Mouse (Mus musculus) urinary bladder, adult 2 months (tissue): ENCODE data around the gene Ifna9. TPM values are rescaled to one million over a fixed set of nuclear protein-coding genes. Genes with fewer than 3 reads are reported as not detected.
"Not testable (repeated sequence)": the region's sequence is repeated elsewhere in the genome, so short reads cannot be mapped to it uniquely, and the experiment has no call there.

Source experiments
- DNase-seq: peaks from one replicate; pipeline ENCODE4 v3.0.0; 2022; ENCODE audit warnings: low spot score
- polyA plus RNA-seq: library from polyadenylated mRNA; depleted of rRNA; stranded (reverse); fragments of >200 nt; gene quantifications from 2 replicates; pipeline ENCODE4 v1.2.3, GENCODE M21; 2012; rRNA removed

Gene Ifna9
- polyA plus RNA-seq = not detected in 2 replicates

GRCm38 (mm10) chr4:88592285-88592684, at the start of gene Ifna9:
Ifna9 (minus strand) TSS chr4:88592385.
- DNase-seq = no peak

GRCm38 (mm10) chr4:88641077-88641831, 49.1 kb upstream of the Ifna9 start:
- peak; percentile 85 for DNase-seq

DNA sequence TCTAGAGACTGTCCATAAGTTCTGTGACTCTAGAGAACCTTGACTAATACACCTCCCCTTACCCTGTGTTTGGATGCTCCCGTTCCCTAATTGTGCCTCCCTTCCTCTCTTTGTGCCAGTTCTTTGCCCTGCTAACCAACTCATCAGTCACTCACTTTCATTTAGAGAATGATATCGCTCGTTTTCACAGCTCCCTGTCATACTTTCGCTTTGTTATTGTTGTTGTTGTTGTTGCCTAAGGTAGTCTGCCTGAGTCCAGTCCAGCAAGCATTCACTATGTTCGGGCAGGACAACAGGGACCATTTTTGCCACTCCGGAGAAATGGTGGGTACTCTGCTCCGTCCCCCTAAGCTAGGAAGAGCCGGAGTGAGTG, 48.5 kb upstream of the Ifna9 start:
- no peak for DNase-seq

DNA sequence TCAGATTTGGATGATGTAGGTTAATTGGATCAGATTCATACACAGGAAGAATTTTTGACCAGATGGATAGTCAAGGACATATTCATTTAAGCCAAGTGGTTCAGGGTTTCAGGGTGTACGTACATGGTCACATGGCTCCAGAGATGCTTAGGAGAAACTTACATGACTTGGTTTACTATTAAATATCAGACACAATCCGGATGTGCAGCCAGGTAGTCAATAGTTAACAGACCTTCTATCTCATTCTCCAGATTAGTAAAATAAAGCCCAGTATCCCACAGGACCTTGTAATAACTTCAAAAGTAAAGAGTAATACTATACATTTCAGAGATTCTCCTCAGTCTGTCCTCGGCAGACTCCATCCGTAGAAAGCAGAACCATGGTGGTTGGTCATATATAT, 42.1 kb upstream of the Ifna9 start, which contains the start of gene C87499:
Gene C87499 (minus strand): TSS at position 101 of the 400 bp plus-strand sequence.
- no peak for DNase-seq

- no peak for DNase-seq
These were observed 11.1 kb upstream of the Ifna9 start, which contains the start of gene Ifna12 for GRCm38 (mm10) chr4:88603276-88603675. Ifna12 (minus strand) TSS chr4:88603376.

DNA sequence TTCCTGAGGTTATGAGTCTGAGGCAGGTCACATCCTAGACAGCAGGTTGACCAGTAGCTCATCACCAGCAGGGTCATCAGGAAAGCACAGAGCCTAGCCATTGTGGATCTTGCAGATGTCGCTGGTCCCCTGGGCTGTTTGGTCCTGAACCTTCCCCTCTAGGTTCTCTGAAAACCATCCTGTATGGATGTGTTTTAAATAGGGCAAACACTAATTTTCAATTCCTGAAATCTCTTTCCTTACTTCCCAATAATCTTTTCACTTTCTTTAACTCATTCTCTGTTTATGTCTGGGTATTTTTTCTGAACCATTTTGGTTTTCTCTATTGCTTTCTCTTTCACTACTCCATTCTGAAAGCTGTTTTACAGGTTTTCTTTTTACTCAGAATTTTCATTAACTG, 20.5 kb downstream of the Ifna9 start, which contains the start of gene Ifna14:
Gene Ifna14 (minus strand): TSS at position 101 of the 400 bp plus-strand sequence.
- no peak for DNase-seq

GRCm38 (mm10) chr4:88561791-88562190, 30.4 kb downstream of the Ifna9 start:
- no peak for DNase-seq

DNA sequence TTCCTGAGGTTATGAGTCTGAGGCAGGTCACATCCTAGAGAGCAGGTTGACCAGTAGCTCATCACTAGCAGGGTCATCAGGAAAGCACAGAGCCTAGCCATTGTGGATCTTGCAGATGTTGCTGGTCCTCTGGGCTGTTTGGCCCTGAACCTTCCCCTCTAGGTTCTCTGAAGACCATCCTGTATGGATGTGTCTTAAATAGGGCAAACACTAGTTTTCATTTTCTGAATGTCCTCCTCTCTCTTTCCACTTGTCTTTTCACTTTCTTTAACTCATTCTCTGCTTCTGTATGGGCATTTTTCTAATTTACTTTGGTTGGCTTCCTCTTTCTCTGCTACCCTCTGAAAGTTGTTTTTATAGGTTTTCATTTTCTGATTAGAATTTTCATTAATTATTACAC, 34.0 kb downstream of the Ifna9 start, which contains the start of gene Ifna15:
Gene Ifna15 (minus strand): TSS at position 101 of the 400 bp plus-strand sequence.
- DNase-seq = not testable (repeated sequence)

DNA sequence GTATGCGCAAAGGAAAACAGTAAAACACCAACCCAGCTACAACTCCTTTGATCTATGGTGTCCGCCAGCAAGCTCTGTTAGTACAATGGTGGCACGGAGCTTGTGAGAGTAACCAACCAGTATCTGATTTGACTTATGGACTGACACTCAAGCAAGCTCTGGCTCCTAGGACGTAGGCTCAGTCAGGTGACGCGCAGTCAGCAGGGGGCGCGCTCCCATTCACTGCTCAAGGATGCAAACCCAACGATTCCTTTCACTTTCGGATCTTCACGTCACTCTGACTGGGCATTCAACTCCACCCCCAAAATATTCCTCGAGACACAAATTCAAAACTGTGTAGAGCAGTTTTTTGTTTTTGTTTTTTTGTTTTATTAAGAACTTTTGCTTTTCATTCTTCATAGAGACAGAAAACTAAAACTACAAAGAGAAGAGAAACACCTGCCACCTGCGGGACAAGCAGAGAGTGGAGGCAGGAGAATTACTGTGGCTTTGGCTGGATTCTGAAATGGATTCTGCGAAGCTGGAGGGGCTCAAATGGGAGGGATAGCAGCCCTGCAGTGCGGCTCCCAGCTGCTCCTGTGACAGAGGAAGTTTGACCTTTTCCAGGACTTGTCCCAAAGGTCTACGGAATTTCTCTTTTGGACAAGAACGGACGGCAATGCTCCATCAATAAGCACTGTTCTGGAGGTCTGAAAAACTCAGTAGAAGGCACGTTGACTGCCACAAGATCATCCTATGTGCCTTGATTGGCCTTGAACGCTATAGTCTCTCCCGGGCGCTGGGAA, 41.8 kb downstream of the Ifna9 start:
- DNase-seq = no peak

- DNase-seq = no peak
These were observed 44.2 kb downstream of the Ifna9 start for GRCm38 (mm10) chr4:88547986-88548385.

- no peak for DNase-seq
These were observed 48.4 kb downstream of the Ifna9 start for GRCm38 (mm10) chr4:88543649-88544234.

Other genes starting within 250 kb of the Ifna9 start
- 13.1 and 15.5 TPM in 2 replicates for gene Hacd4, start 153.5 kb downstream of the Ifna9 start, polyA plus RNA-seq
- not detected in 2 replicates for gene Ifnb1, start 69.6 kb downstream of the Ifna9 start, polyA plus RNA-seq
- not detected in 2 replicates for gene Ifna15, start 34.1 kb downstream of the Ifna9 start, polyA plus RNA-seq
- gene Ifna14, start 20.6 kb downstream of the Ifna9 start, polyA plus RNA-seq = not detected in 2 replicates
- gene Ifna12, start 11.0 kb upstream of the Ifna9 start, polyA plus RNA-seq = not detected in 2 replicates
- not detected in 2 replicates for gene C87499, start 42.0 kb upstream of the Ifna9 start, polyA plus RNA-seq
- not detected in 2 replicates for gene Ifna13, start 52.1 kb upstream of the Ifna9 start, polyA plus RNA-seq
- gene Ifna16, start 84.5 kb upstream of the Ifna9 start, polyA plus RNA-seq = not detected in 2 replicates
- not detected in 2 replicates for gene Ifna2, start 91.5 kb upstream of the Ifna9 start, polyA plus RNA-seq
- not detected in 2 replicates for gene Ifnab, start 99.0 kb upstream of the Ifna9 start, polyA plus RNA-seq
- 0.25 and 0.66 TPM in 2 replicates for gene Gm26566, start 129.4 kb upstream of the Ifna9 start, polyA plus RNA-seq
- 40.0 and 42.0 TPM in 2 replicates for gene Klhl9, start 130.1 kb upstream of the Ifna9 start, polyA plus RNA-seq
- not detected in 2 replicates for gene Gm13271, start 162.5 kb upstream of the Ifna9 start, polyA plus RNA-seq
- gene Gm13283, start 167.7 kb upstream of the Ifna9 start, polyA plus RNA-seq = 0.04 and 0.10 TPM in 2 replicates
- 0.07 TPM in 1 of 2 replicates, not detected in the other for gene Gm13290, start 181.4 kb upstream of the Ifna9 start, polyA plus RNA-seq
- gene Gm13289, start 184.5 kb upstream of the Ifna9 start, polyA plus RNA-seq = not detected in 2 replicates
- gene Gm13272, start 187.5 kb upstream of the Ifna9 start, polyA plus RNA-seq = not detected in 2 replicates
- 0.12 TPM in 1 of 2 replicates, not detected in the other for gene Ifnz, start 189.7 kb upstream of the Ifna9 start, polyA plus RNA-seq
- not detected in 2 replicates for gene Gm13276, start 193.3 kb upstream of the Ifna9 start, polyA plus RNA-seq
- gene Gm13277, start 196.2 kb upstream of the Ifna9 start, polyA plus RNA-seq = not detected in 2 replicates
- not detected in 2 replicates for gene Gm13278, start 199.2 kb upstream of the Ifna9 start, polyA plus RNA-seq
- gene Gm13275, start 202.1 kb upstream of the Ifna9 start, polyA plus RNA-seq = not detected in 2 replicates
- gene Gm13279, start 205.0 kb upstream of the Ifna9 start, polyA plus RNA-seq = not detected in 2 replicates
- gene Gm13285, start 207.3 kb upstream of the Ifna9 start, polyA plus RNA-seq = 0.07 TPM in 1 of 2 replicates, not detected in the other
- gene Gm13287, start 210.9 kb upstream of the Ifna9 start, polyA plus RNA-seq = 0.15 TPM in 1 of 2 replicates, not detected in the other
- gene Gm13288, start 213.1 kb upstream of the Ifna9 start, polyA plus RNA-seq = 0.01 TPM in 1 of 2 replicates, not detected in the other
- not detected in 2 replicates for gene Ifna7, start 223.8 kb upstream of the Ifna9 start, polyA plus RNA-seq
- not detected in 2 replicates for gene Ifna11, start 227.6 kb upstream of the Ifna9 start, polyA plus RNA-seq
- not detected in 2 replicates for gene Ifna6, start 235.0 kb upstream of the Ifna9 start, polyA plus RNA-seq
- not detected in 2 replicates for gene Ifna5, start 243.1 kb upstream of the Ifna9 start, polyA plus RNA-seq
- gene Ifna4, start 249.5 kb upstream of the Ifna9 start, polyA plus RNA-seq = not detected in 2 replicates